Mouse (Mus musculus) hematopoietic stem cell, adult 5-6 weeks (primary cell): ENCODE results near the gene 2410002F23Rik. TPM values are rescaled to one million over a fixed set of nuclear protein-coding genes. Genes with fewer than 3 reads are reported as not detected.
"Not testable (repeated sequence)": the region's sequence is repeated elsewhere in the genome, so short reads cannot be mapped to it uniquely, and the experiment has no call there.

Source experiments
- ATAC-seq, 2 experiments: fragments of 125-278 bp in 1 of 2; replicated peaks in 1 of 2; 2 replicates each; pipeline ENCODE4 v1.8.0; 2016 to 2017; ENCODE audit warnings: inconsistent platforms in 2 of 2, mild to moderate bottlenecking in 2 of 2, moderate number of reproducible peaks in 2 of 2, low read depth in 1 of 2, moderate TSS enrichment in 1 of 2; ENCODE audit not compliant: low FRiP score in 2 of 2, poor library complexity in 2 of 2, severe bottlenecking in 2 of 2, insufficient read depth in 1 of 2, low TSS enrichment in 1 of 2
- total RNA-seq: library from RNA; stranded (forward); fragments of 172-1452, 232-1000 nt; gene quantifications from 2 replicates; pipeline ENCODE4 v1.2.3, GENCODE M21; 2017

2410002F23Rik gene
- total RNA-seq: 86.6 and 87.3 TPM in 2 replicates

- ATAC-seq: peak; percentile 70 to 83
Measured at GRCm38 (mm10) chr7:44246055-44246983, at the start of gene 2410002F23Rik, which contains the start of gene 1700028J19Rik. TSS of gene 2410002F23Rik (plus strand) at chr7:44246722. TSS of gene 1700028J19Rik (minus strand) at chr7:44246695.

GRCm38 (mm10) chr7:44197891-44198290 is 48.6 kb upstream of the 2410002F23Rik start, which contains the start of gene Klk1b3:
TSS of gene Klk1b3 (plus strand) at chr7:44198191.
- no peak for ATAC-seq

GRCm38 (mm10) chr7:44207135-44207534 is 39.4 kb upstream of the 2410002F23Rik start, which contains the start of gene Klk1b4:
TSS of gene Klk1b4 (plus strand) at chr7:44207435.
- ATAC-seq: not testable (repeated sequence)

GRCm38 (mm10) chr7:44208307-44208706 is 38.2 kb upstream of the 2410002F23Rik start:
- ATAC-seq: no peak

- no peak for ATAC-seq
Measured at GRCm38 (mm10) chr7:44215645-44216044, 30.9 kb upstream of the 2410002F23Rik start, which contains the start of gene Klk1b5. TSS of gene Klk1b5 (plus strand) at chr7:44215945.

GRCm38 (mm10) chr7:44221601-44222000 is 24.9 kb upstream of the 2410002F23Rik start:
- ATAC-seq: not testable (repeated sequence)

GRCm38 (mm10) chr7:44222335-44222734 is 24.2 kb upstream of the 2410002F23Rik start:
- not testable (repeated sequence) for ATAC-seq

- no peak for ATAC-seq
Measured at GRCm38 (mm10) chr7:44225076-44225475, 21.4 kb upstream of the 2410002F23Rik start, which contains the start of gene Klk1. TSS of gene Klk1 (plus strand) at chr7:44225360.

GRCm38 (mm10) chr7:44235909-44236308 is 10.6 kb upstream of the 2410002F23Rik start, which contains the start of gene Gm36864:
TSS of gene Gm36864 (plus strand) at chr7:44236177.
- ATAC-seq: no peak

- no peak for ATAC-seq
Measured at GRCm38 (mm10) chr7:44239913-44240312, 6.6 kb upstream of the 2410002F23Rik start.

- ATAC-seq: no peak; a peak in 1 of 4 replicates
Measured at GRCm38 (mm10) chr7:44240712-44241111, 5.8 kb upstream of the 2410002F23Rik start.

- no peak for ATAC-seq
Measured at GRCm38 (mm10) chr7:44241163-44241562, 5.4 kb upstream of the 2410002F23Rik start.

GRCm38 (mm10) chr7:44244080-44244479 is 2.4 kb upstream of the 2410002F23Rik start:
- ATAC-seq: no peak

GRCm38 (mm10) chr7:44246984-44247470 is 505 bp downstream of the 2410002F23Rik start:
- ATAC-seq: peak; percentile 30 to 36

GRCm38 (mm10) chr7:44247971-44248370 is 1.4 kb downstream of the 2410002F23Rik start:
- no peak for ATAC-seq

- no peak for ATAC-seq
Measured at GRCm38 (mm10) chr7:44249248-44249647, 2.7 kb downstream of the 2410002F23Rik start.

- not testable (repeated sequence) for ATAC-seq
Measured at GRCm38 (mm10) chr7:44250732-44251275, 4.3 kb downstream of the 2410002F23Rik start.
